Mouse (Mus musculus): Measurements from ENCODE around the gene Bnip1.

The Bnip1 gene

GRCm38 (mm10) chr17:26780750-26781571, at the start of gene Bnip1:
Gene Bnip1 (plus strand): TSS chr17:26781066.
- peak; percentile 62 for DNase-seq (ENCODE audit: low spot score)

GRCm38 (mm10) chr17:26742581-26742980, 38.3 kb upstream of the Bnip1 start:
- no peak for DNase-seq (ENCODE audit: low spot score)

- no peak for DNase-seq (ENCODE audit: low spot score)
These were observed 37.6 kb upstream of the Bnip1 start for GRCm38 (mm10) chr17:26743294-26743693.

GRCm38 (mm10) chr17:26749975-26750374, 30.9 kb upstream of the Bnip1 start:
- DNase-seq (ENCODE audit: low spot score): no peak

- no peak for DNase-seq (ENCODE audit: low spot score)
These were observed 28.6 kb upstream of the Bnip1 start for GRCm38 (mm10) chr17:26752297-26752696.

GRCm38 (mm10) chr17:26753476-26753875, 27.4 kb upstream of the Bnip1 start:
- DNase-seq (ENCODE audit: low spot score): no peak

GRCm38 (mm10) chr17:26767100-26767753, 13.6 kb upstream of the Bnip1 start:
- no peak for DNase-seq (ENCODE audit: low spot score)

GRCm38 (mm10) chr17:26767754-26768124, 13.1 kb upstream of the Bnip1 start:
- no peak for DNase-seq (ENCODE audit: low spot score)

- DNase-seq (ENCODE audit: low spot score): no peak
These were observed 4.7 kb upstream of the Bnip1 start for GRCm38 (mm10) chr17:26776211-26776610.

- DNase-seq (ENCODE audit: low spot score): no peak
These were observed 2.9 kb upstream of the Bnip1 start for GRCm38 (mm10) chr17:26778001-26778400.

GRCm38 (mm10) chr17:26778430-26779100, 2.3 kb upstream of the Bnip1 start:
- no peak for DNase-seq (ENCODE audit: low spot score)

GRCm38 (mm10) chr17:26779471-26779870, 1.4 kb upstream of the Bnip1 start:
- no peak for DNase-seq (ENCODE audit: low spot score)

GRCm38 (mm10) chr17:26781610-26782043, 761 bp downstream of the Bnip1 start:
- DNase-seq (ENCODE audit: low spot score): no peak

GRCm38 (mm10) chr17:26784525-26784924, 3.7 kb downstream of the Bnip1 start:
- DNase-seq (ENCODE audit: low spot score): peak; percentile 42

- no peak for DNase-seq (ENCODE audit: low spot score)
These were observed 5.7 kb downstream of the Bnip1 start for GRCm38 (mm10) chr17:26786586-26786985.

- no peak for DNase-seq (ENCODE audit: low spot score)
These were observed 8.1 kb downstream of the Bnip1 start for GRCm38 (mm10) chr17:26788986-26789385.

GRCm38 (mm10) chr17:26789460-26790268, 8.8 kb downstream of the Bnip1 start:
- DNase-seq (ENCODE audit: low spot score): no peak

- peak; percentile 15 for DNase-seq (ENCODE audit: low spot score)
These were observed 9.7 kb downstream of the Bnip1 start for GRCm38 (mm10) chr17:26790269-26791214.

GRCm38 (mm10) chr17:26791580-26791979, 10.7 kb downstream of the Bnip1 start:
- DNase-seq (ENCODE audit: low spot score): no peak

GRCm38 (mm10) chr17:26792096-26792495, 11.2 kb downstream of the Bnip1 start:
- DNase-seq (ENCODE audit: low spot score): no peak

Measured in spleen, adult 12 weeks (tissue).